Mouse (Mus musculus) hindbrain, postnatal 0 days (tissue): Measurements from ENCODE around the gene Terb2. TPM values are rescaled to one million over a fixed set of nuclear protein-coding genes. Genes with fewer than 3 reads are reported as not detected.

ENCODE experiments used
- ATAC-seq: fragments of 200-750 bp; cut with Nextera tagmentation; 2 replicates; pipeline ENCODE4 v1.8.0; 2017; ENCODE audit warnings: mild to moderate bottlenecking, moderate TSS enrichment, moderate library complexity
- DNase-seq: peaks from one replicate; pipeline ENCODE4 v3.0.0-alpha.2; 2015; ENCODE audit warnings: low spot score
- H3K27ac ChIP-seq: fragments of 300-500 bp; sonication (generic); 2 replicates; pipeline ENCODE4 v1.5.1; 2014; ENCODE audit warnings: mild to moderate bottlenecking
- H3K27me3 ChIP-seq: fragments of 300-500 bp; sonication (generic); 2 replicates; pipeline ENCODE4 v1.6.1; 2014; ENCODE audit warnings: low read length, mixed read lengths; ENCODE audit not compliant: insufficient read depth
- H3K36me3 ChIP-seq: fragments of 300-500 bp; sonication (generic); 2 replicates; pipeline ENCODE4 v1.6.1; 2014; ENCODE audit warnings: low read length, mixed read lengths; ENCODE audit not compliant: insufficient read depth
- H3K4me1 ChIP-seq: fragments of 300-500 bp; sonication (generic); 2 replicates; pipeline ENCODE4 v1.6.1; 2014; ENCODE audit warnings: antibody characterized with exemption, low read length, mixed read lengths; ENCODE audit not compliant: insufficient read depth
- H3K4me2 ChIP-seq: fragments of 300-500 bp; sonication (generic); 2 replicates; pipeline ENCODE4 v1.6.1; 2014; ENCODE audit warnings: low read depth, mild to moderate bottlenecking, low read length, moderate library complexity, mixed read lengths
- H3K4me3 ChIP-seq: fragments of 300-500 bp; sonication (generic); 2 replicates; pipeline ENCODE4 v1.5.1; 2014; ENCODE audit warnings: low read length
- H3K9ac ChIP-seq: fragments of 300-500 bp; sonication (generic); replicated peaks from 2 replicates; pipeline ENCODE4 v1.6.1; 2014; ENCODE audit warnings: mild to moderate bottlenecking, low read length, moderate library complexity, mixed read lengths
- H3K9me3 ChIP-seq: fragments of 300-500 bp; sonication (generic); 2 replicates; pipeline ENCODE4 v1.6.1; 2016; ENCODE audit warnings: low read length, mixed read lengths
- CTCF ChIP-seq: IDR thresholded peaks from 2 replicates; pipeline ENCODE4 v1.5.1; 2016; ENCODE audit warnings: antibody characterized with exemption, control low read depth, low read depth
- WGBS: fragments of 180-500 bp; shearing (Covaris S2); extraction: QIAGEN DNeasy Blood & Tissue Kit; methylation state at CpG from one replicate; pipeline ENCODE4 v1.1.7; 2014; 5-methylcytosine and 5-hydroxymethylcytosine counted together
- polyA plus RNA-seq: library from polyadenylated mRNA; unstranded; fragments of >200 nt; fragmentation: Nextera tagmentation; extraction: Ambion mirVana; gene quantifications from 2 replicates; pipeline ENCODE4 v1.2.1, GENCODE M21; 2015
- total RNA-seq: library from RNA; depleted of rRNA; stranded (reverse); fragments of >200 nt; gene quantifications from 2 replicates; pipeline ENCODE4 v1.2.3, GENCODE M21; 2014

The Terb2 gene
- total and polyA plus RNA-seq, 2 experiments from 2014 or later, result not detected

- Histone ChIP-seq H3K4me2 (no peak overlapping the region), H3K36me3 (no peaks in the 10 kb centered on the region), H3K9ac (no peak overlapping the region), H3K27me3 (no peaks in the 10 kb centered on the region), H3K9me3 (no peaks in the 10 kb centered on the region), H3K4me1 (0 out of 2 replicates have a peak, but pooled peaks cover 3% of the 10 kb centered on the region), H3K27ac (no peak overlapping the region), H3K4me3 (no peak overlapping the region)
- DNase-seq (no peak), ATAC-seq (no peak)
- TF ChIP-seq CTCF, result no peak
Measured at GRCm38 (mm10) chr2:122236321-122236720, 50.2 kb downstream of the Terb2 start.

GRCm38 (mm10) chr2:122237891-122238470, 51.9 kb downstream of the Terb2 start:
- 0 out of 2 replicates have a peak, but pooled peaks cover 3% of the 10 kb centered on the region for H3K4me1 ChIP-seq
- H3K27me3 ChIP-seq, result no peaks in the 10 kb centered on the region
- H3K27ac ChIP-seq, result no peak overlapping the region
- TF ChIP-seq CTCF, result no peak
- no peaks in the 10 kb centered on the region for H3K36me3 ChIP-seq
- WGBS, result 77% methylated on average over 2 of the region's 2 CpGs
- no peak overlapping the region for H3K4me2 ChIP-seq
- no peak overlapping the region for H3K4me3 ChIP-seq
- H3K9me3 ChIP-seq, result no peaks in the 10 kb centered on the region
- ATAC-seq (no peak), DNase-seq (peak; percentile 24)
- no peak overlapping the region for H3K9ac ChIP-seq

- no peak for TF ChIP-seq CTCF
- no peaks in the 10 kb centered on the region for H3K27me3 ChIP-seq
- no peak for DNase-seq
Measured at GRCm38 (mm10) chr2:122240735-122241134, 54.7 kb downstream of the Terb2 start.

GRCm38 (mm10) chr2:122241226-122241625, 55.2 kb downstream of the Terb2 start:
- Histone ChIP-seq H3K4me2 (no peak overlapping the region), H3K36me3 (no peaks in the 10 kb centered on the region), H3K27ac (no peak overlapping the region), H3K27me3 (no peaks in the 10 kb centered on the region), H3K4me1 (0 out of 2 replicates have a peak, but pooled peaks cover 3% of the 10 kb centered on the region), H3K9ac (no peak overlapping the region), H3K4me3 (no peak overlapping the region), H3K9me3 (no peaks in the 10 kb centered on the region)
- ATAC-seq (no peak), DNase-seq (no peak)
- TF ChIP-seq CTCF, result no peak
- 94% methylated on average over 4 of the region's 4 CpGs for WGBS

More at GRCm38 (mm10) chr2:122240735-122241134, 54.7 kb downstream of the Terb2 start:
- no peaks in the 10 kb centered on the region for H3K9me3 ChIP-seq
- no peak overlapping the region for H3K9ac ChIP-seq
- 0 out of 2 replicates have a peak, but pooled peaks cover 3% of the 10 kb centered on the region for H3K4me1 ChIP-seq
- no peak overlapping the region for H3K27ac ChIP-seq
- ATAC-seq, result no peak
- H3K4me2 ChIP-seq, result no peak overlapping the region
- no peaks in the 10 kb centered on the region for H3K36me3 ChIP-seq
- no peak overlapping the region for H3K4me3 ChIP-seq

GRCm38 (mm10) chr2:122241935-122242334, 55.9 kb downstream of the Terb2 start:
- 71% methylated on average over 6 of the region's 6 CpGs for WGBS
- 0 out of 2 replicates have a peak, but pooled peaks cover 3% of the 10 kb centered on the region for H3K4me1 ChIP-seq
- no peak for ATAC-seq

GRCm38 (mm10) chr2:122243671-122244131, 57.6 kb downstream of the Terb2 start:
- WGBS, result 2% methylated on average over 3 of the region's 3 CpGs
- TF ChIP-seq CTCF, result peak; percentile 94
- no peaks in the 10 kb centered on the region for H3K36me3 ChIP-seq
- no peaks in the 10 kb centered on the region for H3K27me3 ChIP-seq
- no peaks in the 10 kb centered on the region for H3K9me3 ChIP-seq
- peak; percentile 89 for ATAC-seq
- no peak overlapping the region for H3K9ac ChIP-seq
- no peak overlapping the region for H3K4me2 ChIP-seq
- peak; percentile 85 for DNase-seq
- H3K4me3 ChIP-seq, result no peak overlapping the region
- no peaks in the 10 kb centered on the region for H3K4me1 ChIP-seq
- no peak overlapping the region for H3K27ac ChIP-seq

More at GRCm38 (mm10) chr2:122241935-122242334, 55.9 kb downstream of the Terb2 start:
- Histone ChIP-seq H3K27ac (no peak overlapping the region), H3K36me3 (no peaks in the 10 kb centered on the region), H3K4me3 (no peak overlapping the region), H3K27me3 (no peaks in the 10 kb centered on the region), H3K9ac (no peak overlapping the region), H3K9me3 (no peaks in the 10 kb centered on the region), H3K4me2 (no peak overlapping the region)
- no peak for DNase-seq
- no peak for TF ChIP-seq CTCF

GRCm38 (mm10) chr2:122247786-122248185, 61.7 kb downstream of the Terb2 start:
- no peaks in the 10 kb centered on the region for H3K4me1 ChIP-seq
- H3K4me3 ChIP-seq, result no peak overlapping the region
- DNase-seq (no peak), ATAC-seq (no peak)
- WGBS, result 90% methylated on average over 10 of the region's 10 CpGs
- H3K9ac ChIP-seq, result no peak overlapping the region
- H3K36me3 ChIP-seq, result no peaks in the 10 kb centered on the region
- no peaks in the 10 kb centered on the region for H3K27me3 ChIP-seq
- no peak overlapping the region for H3K4me2 ChIP-seq
- H3K9me3 ChIP-seq, result no peaks in the 10 kb centered on the region
- TF ChIP-seq CTCF, result no peak
- no peak overlapping the region for H3K27ac ChIP-seq
